In the genomic region with DNA sequence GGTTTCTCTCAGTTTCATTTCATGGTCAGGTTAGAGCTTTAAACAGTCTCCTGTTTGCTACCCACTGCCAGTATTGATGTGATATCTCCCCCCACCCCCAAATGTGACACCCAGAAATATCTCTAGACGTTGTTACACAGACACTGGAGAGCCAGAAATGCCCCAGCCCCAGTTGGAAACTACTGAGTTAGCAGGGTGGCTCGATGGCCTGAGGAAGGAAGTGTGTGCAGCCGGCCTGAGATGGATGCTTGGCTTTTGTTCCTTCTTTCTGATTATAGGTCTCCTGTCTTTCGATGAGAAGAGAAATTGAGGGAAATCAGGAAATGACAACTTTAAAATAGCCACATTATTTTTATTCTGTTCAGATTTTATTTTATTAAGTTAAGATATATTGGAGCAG, we compare ENCODE assay signal across 19 mouse cellular contexts. TPM values are rescaled to one million over a fixed set of nuclear protein-coding genes. Genes with fewer than 3 reads are reported as not detected.
DNase-seq lines count a peak whose midpoint lies in the region; ATAC-seq and TF ChIP-seq lines count a peak whose summit lies in the region.
"Had no signal": no experiment of that assay in that cellular context is flagged by ENCODE, and none has a peak within 500 bp of the region (broad histone marks: within the 10 kb centered on the region; RNA-seq: fewer than 3 reads in every experiment).

No protein-coding gene starts in this region.

- 63% methylated on average over 4 of the region's 4 CpGs for WGBS in heart, embryonic 12.5 days
- 28% methylated on average over 4 of the region's 4 CpGs for WGBS in liver, embryonic 15.5 days (ENCODE audit: insufficient replicate concordance)
- 45% methylated on average over 4 of the region's 4 CpGs for WGBS in liver, embryonic 11.5 days
- 89% methylated on average over 4 of the region's 4 CpGs for WGBS in hindbrain, embryonic 14.5 days
- 71% methylated on average over 4 of the region's 4 CpGs for WGBS in cerebellum, adult 2 months

- no peak for TF ChIP-seq POLR2A in cerebellum, adult 2 months (IDR thresholded peaks at IDR 0.05; ENCODE audit: borderline replicate concordance, insufficient read depth, low read length)

- no peak overlapping the region for H3K4me2 ChIP-seq in heart, embryonic 12.5 days
- no peak overlapping the region for H3K4me2 ChIP-seq in liver, embryonic 15.5 days
- no peak overlapping the region for H3K4me2 ChIP-seq in liver, embryonic 11.5 days
- H3K4me2 ChIP-seq in hindbrain, embryonic 14.5 days (replicated peaks): no peak overlapping the region
- H3K4me2 ChIP-seq: embryonic facial prominence, embryonic 15.5 days; forebrain, embryonic 12.5 days; lung, embryonic 14.5 days; midbrain, embryonic 13.5 days; stomach, embryonic 15.5 days had no signal

- ATAC-seq in heart, embryonic 12.5 days (ENCODE audit: insufficient number of reproducible peaks, low FRiP score): no peak
- no peak for ATAC-seq in liver, embryonic 15.5 days (ENCODE audit: insufficient read depth)
- ATAC-seq in liver, embryonic 11.5 days (replicated peaks; ENCODE audit: low FRiP score): no peak
- peak; percentile 54 for ATAC-seq in CD4-positive, CD25-positive, alpha-beta regulatory T cell, adult 4 months
- ATAC-seq in megakaryocyte, adult 5-6 weeks (ENCODE audit: poor library complexity, severe bottlenecking): peak; percentile 56; the same call in 1 of the 2 replicates
- no peak for ATAC-seq in hindbrain, embryonic 14.5 days (ENCODE audit: low FRiP score)
- ATAC-seq: hindbrain, embryonic 16.5 days; midbrain, embryonic 13.5 days had no signal

- DNase-seq in heart, postnatal 10 days: no peak
- DNase-seq in liver, embryonic 11.5 days (ENCODE audit: low spot score): no peak
- no peak for DNase-seq in hindbrain, embryonic 14.5 days (ENCODE audit: low spot score)
- no peak for DNase-seq in cerebellum, adult 2 months
- DNase-seq: adrenal gland, postnatal 10 days; cerebellum, adult 11-12 months; kidney, adult 9 months; lung, embryonic 14.5 days; right cerebral cortex, postnatal 25 days had no signal

- 0 out of 2 replicates have a peak, but pooled peaks cover 3% of the 10 kb centered on the region for H3K9me3 ChIP-seq in heart, embryonic 12.5 days (replicated peaks)
- no peaks in the 10 kb centered on the region for H3K9me3 ChIP-seq in liver, embryonic 15.5 days (replicated peaks)
- no peaks in the 10 kb centered on the region for H3K9me3 ChIP-seq in liver, embryonic 11.5 days (ENCODE audit: control insufficient read depth, low read length)
- no peaks in the 10 kb centered on the region for H3K9me3 ChIP-seq in hindbrain, embryonic 14.5 days (ENCODE audit: control insufficient read depth, low read length)
- H3K9me3 ChIP-seq: embryonic facial prominence, embryonic 15.5 days; forebrain, embryonic 12.5 days; heart, embryonic 10.5 days; midbrain, embryonic 13.5 days; stomach, embryonic 15.5 days had no signal

- H3K4me3 ChIP-seq in heart, embryonic 12.5 days: no peak overlapping the region
- no peak overlapping the region for H3K4me3 ChIP-seq in liver, embryonic 15.5 days (replicated peaks)
- no peak overlapping the region for H3K4me3 ChIP-seq in liver, embryonic 11.5 days (ENCODE audit: low read depth, low read length)
- H3K4me3 ChIP-seq in hindbrain, embryonic 14.5 days (replicated peaks; ENCODE audit: low read length): no peak overlapping the region
- no peak overlapping the region for H3K4me3 ChIP-seq in cerebellum, adult 2 months (replicated peaks; ENCODE audit: insufficient read depth, low read depth, low read length)
- H3K4me3 ChIP-seq: embryonic facial prominence, embryonic 15.5 days; forebrain, embryonic 12.5 days; heart, embryonic 10.5 days; midbrain, embryonic 13.5 days; stomach, embryonic 15.5 days had no signal

- peaks cover 14% of the 10 kb centered on the region; the same call in 1 of the 2 replicates for H3K4me1 ChIP-seq in heart, embryonic 12.5 days (replicated peaks)
- H3K4me1 ChIP-seq in liver, embryonic 15.5 days (replicated peaks): peaks cover 24% of the 10 kb centered on the region
- peaks cover 7% of the 10 kb centered on the region for H3K4me1 ChIP-seq in liver, embryonic 11.5 days (replicated peaks; ENCODE audit: control insufficient read depth, insufficient read depth, low read length)
- no peaks in the 10 kb centered on the region for H3K4me1 ChIP-seq in hindbrain, embryonic 14.5 days (replicated peaks; ENCODE audit: control insufficient read depth, insufficient read depth, low read length)
- no peaks in the 10 kb centered on the region for H3K4me1 ChIP-seq in cerebellum, adult 2 months (ENCODE audit: control insufficient read depth, insufficient read depth, low read length)
- H3K4me1 ChIP-seq: embryonic facial prominence, embryonic 15.5 days; forebrain, embryonic 12.5 days; midbrain, embryonic 13.5 days; stomach, embryonic 15.5 days had no signal

- no peaks in the 10 kb centered on the region for H3K27me3 ChIP-seq in heart, embryonic 12.5 days (replicated peaks)
- no peaks in the 10 kb centered on the region for H3K27me3 ChIP-seq in liver, embryonic 15.5 days
- H3K27me3 ChIP-seq in liver, embryonic 11.5 days (replicated peaks; ENCODE audit: control insufficient read depth, insufficient read depth, low read length): no peaks in the 10 kb centered on the region
- H3K27me3 ChIP-seq in hindbrain, embryonic 14.5 days (ENCODE audit: control insufficient read depth, insufficient read depth, low read length): no peaks in the 10 kb centered on the region
- H3K27me3 ChIP-seq in cerebellum, adult 2 months (ENCODE audit: control insufficient read depth, insufficient read depth, low read length): no peaks in the 10 kb centered on the region
- H3K27me3 ChIP-seq: embryonic facial prominence, embryonic 15.5 days; forebrain, embryonic 12.5 days; midbrain, embryonic 13.5 days; stomach, embryonic 15.5 days had no signal

- H3K36me3 ChIP-seq in heart, embryonic 12.5 days: peaks cover 27% of the 10 kb centered on the region
- H3K36me3 ChIP-seq in liver, embryonic 15.5 days (replicated peaks): peaks cover 28% of the 10 kb centered on the region
- peaks cover 11% of the 10 kb centered on the region; the same call in 1 of the 2 replicates for H3K36me3 ChIP-seq in liver, embryonic 11.5 days (ENCODE audit: control insufficient read depth, insufficient read depth, low read length)
- no peaks in the 10 kb centered on the region for H3K36me3 ChIP-seq in hindbrain, embryonic 14.5 days (replicated peaks; ENCODE audit: control insufficient read depth, insufficient read depth)
- H3K36me3 ChIP-seq: forebrain, embryonic 12.5 days had no signal

- TF ChIP-seq CTCF in cerebellum, adult 2 months (IDR thresholded peaks at IDR 0.05; ENCODE audit: borderline replicate concordance, insufficient read depth, low read depth, low read length): no peak

- H3K27ac ChIP-seq in heart, embryonic 12.5 days (ENCODE audit: poor library complexity, severe bottlenecking): peak overlapping the region; percentile 44; the same call in 1 of the 2 replicates
- H3K27ac ChIP-seq in liver, embryonic 15.5 days (replicated peaks): peak overlapping the region; percentile 31; the same call in 1 of the 2 replicates
- H3K27ac ChIP-seq in liver, embryonic 11.5 days (ENCODE audit: low read depth, low read length): no peak overlapping the region; the same call in 1 of the 2 replicates
- H3K27ac ChIP-seq in hindbrain, embryonic 14.5 days: no peak overlapping the region
- H3K27ac ChIP-seq in cerebellum, adult 2 months (ENCODE audit: insufficient read depth, low read length): no peak overlapping the region
- H3K27ac ChIP-seq: embryonic facial prominence, embryonic 15.5 days; forebrain, embryonic 12.5 days; heart, embryonic 10.5 days; midbrain, embryonic 13.5 days; stomach, embryonic 15.5 days had no signal

- intact Hi-C loops in heart, postnatal 10 days (cut with DNase I): no loop called here

- no peak overlapping the region for H3K9ac ChIP-seq in heart, embryonic 12.5 days
- H3K9ac ChIP-seq in liver, embryonic 15.5 days: no peak overlapping the region
- H3K9ac ChIP-seq in liver, embryonic 11.5 days (ENCODE audit: low read depth, low read length): no peak overlapping the region
- no peak overlapping the region for H3K9ac ChIP-seq in hindbrain, embryonic 14.5 days
- H3K9ac ChIP-seq: embryonic facial prominence, embryonic 15.5 days; forebrain, embryonic 12.5 days; lung, embryonic 14.5 days; midbrain, embryonic 13.5 days; stomach, embryonic 15.5 days had no signal

RNA-seq across cellular contexts. Expression of a gene that starts 8.7 kb away (rescaled TPM):
- polyA plus RNA-seq in heart, embryonic 12.5 days (2016; fragmentation: Nextera tagmentation; extraction: Ambion mirVana): 68.5 and 70.1 TPM in 2 replicates
- total RNA-seq in heart, postnatal 10 days (2021): 100 to 1,000 TPM; 134 to 164 TPM
- 44.0 and 52.0 TPM in 2 replicates for polyA plus RNA-seq in liver, embryonic 15.5 days (2015; fragmentation: Nextera tagmentation; extraction: Ambion mirVana)
- 32.1 and 42.2 TPM in 2 replicates for polyA plus RNA-seq in liver, embryonic 11.5 days (2014; fragmentation: Nextera tagmentation; extraction: Ambion mirVana)
- 10 to 100 TPM; 69.2 to 76.3 TPM for polyA plus RNA-seq in CD4-positive, CD25-positive, alpha-beta regulatory T cell, adult 4 months (2017; shearing (Covaris generic))
- 226 and 236 TPM in 2 replicates for total RNA-seq in megakaryocyte, adult 5-6 weeks (2015)
- total RNA-seq in megakaryocyte, adult 5-6 weeks (2017): 56.9 and 75.4 TPM in 2 replicates
- 21.0 and 23.9 TPM in 2 replicates for polyA plus RNA-seq in hindbrain, embryonic 14.5 days (2014; fragmentation: Nextera tagmentation; extraction: Ambion mirVana)
- 15.0 and 16.3 TPM in 2 replicates for polyA plus RNA-seq in cerebellum, adult 2 months (2012; rRNA removed)

Comparison
In these comparisons a context has a peak if more than half of its experiments do, and no peak if none do; other contexts are left out.
1. H3K27ac ChIP-seq: peak in heart, embryonic 12.5 days (single experiment) and liver, embryonic 15.5 days (single experiment); none in liver, embryonic 11.5 days (single experiment), hindbrain, embryonic 14.5 days (single experiment) and cerebellum, adult 2 months (single experiment).
2. ATAC-seq: peak in CD4-positive, CD25-positive, alpha-beta regulatory T cell, adult 4 months (single experiment) and megakaryocyte, adult 5-6 weeks (single experiment); none in heart, embryonic 12.5 days (single experiment), liver, embryonic 15.5 days (single experiment), liver, embryonic 11.5 days (single experiment) and hindbrain, embryonic 14.5 days (single experiment).